Mouse (Mus musculus) limb, embryonic 12.5 days (tissue): ENCODE data around the gene Clpb. TPM values are rescaled to one million over a fixed set of nuclear protein-coding genes. Genes with fewer than 3 reads are reported as not detected.
A peak's percentile ranks its signal among the peaks of the same experiment; 100 is the strongest.

Experiments
- ATAC-seq: fragments of 200-750 bp; cut with Nextera tagmentation; 2 replicates; pipeline ENCODE4 v1.8.0; 2017; ENCODE audit warnings: low read depth, moderate TSS enrichment; ENCODE audit not compliant: insufficient number of reproducible peaks, insufficient read depth, low FRiP score, low TSS enrichment
- H3K27ac ChIP-seq: fragments of 300-500 bp; sonication (generic); 2 replicates; pipeline ENCODE4 v1.5.1; 2016; ENCODE audit warnings: mild to moderate bottlenecking, moderate library complexity
- H3K27me3 ChIP-seq: fragments of 300-500 bp; sonication (generic); 2 replicates; pipeline ENCODE4 v1.6.1; 2016; ENCODE audit warnings: mild to moderate bottlenecking, moderate library complexity
- H3K36me3 ChIP-seq: fragments of 300-500 bp; sonication (generic); 2 replicates; pipeline ENCODE4 v1.6.1; 2016; ENCODE audit warnings: mild to moderate bottlenecking, moderate library complexity
- H3K4me1 ChIP-seq: fragments of 300-500 bp; sonication (generic); replicated peaks from 2 replicates; pipeline ENCODE4 v1.6.1; 2016
- H3K4me2 ChIP-seq: fragments of 300-500 bp; sonication (generic); 2 replicates; pipeline ENCODE4 v1.6.1; 2016; ENCODE audit warnings: mild to moderate bottlenecking, moderate library complexity
- H3K4me3 ChIP-seq: fragments of 300-500 bp; sonication (generic); replicated peaks from 2 replicates; pipeline ENCODE4 v1.5.1; 2016; ENCODE audit warnings: mild to moderate bottlenecking
- H3K9ac ChIP-seq: fragments of 300-500 bp; sonication (generic); replicated peaks from 2 replicates; pipeline ENCODE4 v1.6.1; 2016; ENCODE audit warnings: mild to moderate bottlenecking, moderate library complexity
- H3K9me3 ChIP-seq: fragments of 300-500 bp; sonication (generic); 2 replicates; pipeline ENCODE4 v1.6.1; 2016; ENCODE audit warnings: mild to moderate bottlenecking, moderate library complexity
- WGBS: fragments of 180-500 bp; shearing (Covaris S2); methylation state at CpG from one replicate; pipeline ENCODE4 v1.1.7; 2016; 5-methylcytosine and 5-hydroxymethylcytosine counted together
- polyA plus RNA-seq: library from polyadenylated mRNA; unstranded; fragments of >200 nt; fragmentation: Nextera tagmentation; extraction: Ambion mirVana; gene quantifications from 2 replicates; pipeline ENCODE4 v1.2.1, GENCODE M21; 2016

The Clpb gene
- polyA plus RNA-seq, 1 experiment from 2014 or later, result 48.4 TPM

GRCm38 (mm10) chr7:101726980-101727379, 63.5 kb downstream of the Clpb start:
- Histone ChIP-seq H3K36me3 (0 out of 2 replicates have a peak, but pooled peaks cover 3% of the 10 kb centered on the region), H3K9me3 (no peaks in the 10 kb centered on the region), H3K27me3 (no peaks in the 10 kb centered on the region), H3K4me1 (peaks cover 6% of the 10 kb centered on the region; the same call in 1 of the 2 replicates), H3K27ac (no peak overlapping the region), H3K4me2 (no peak overlapping the region), H3K4me3 (no peak overlapping the region), H3K9ac (no peak overlapping the region)
- 13% methylated on average over 2 of the region's 2 CpGs for WGBS
- no peak for ATAC-seq

GRCm38 (mm10) chr7:101732096-101732495, 68.7 kb downstream of the Clpb start:
- H3K4me3 ChIP-seq, result no peak overlapping the region
- no peaks in the 10 kb centered on the region for H3K9me3 ChIP-seq
- no peak overlapping the region for H3K9ac ChIP-seq
- no peak for ATAC-seq
- H3K27me3 ChIP-seq, result no peaks in the 10 kb centered on the region
- H3K27ac ChIP-seq, result no peak overlapping the region
- WGBS, result 81% methylated on average over 1 of the region's 1 CpGs
- no peaks in the 10 kb centered on the region for H3K36me3 ChIP-seq
- peaks cover 6% of the 10 kb centered on the region; the same call in 1 of the 2 replicates for H3K4me1 ChIP-seq
- no peak overlapping the region for H3K4me2 ChIP-seq

- Histone ChIP-seq H3K4me2 (no peak overlapping the region), H3K36me3 (no peaks in the 10 kb centered on the region), H3K4me1 (peaks cover 6% of the 10 kb centered on the region; the same call in 1 of the 2 replicates), H3K27me3 (no peaks in the 10 kb centered on the region), H3K4me3 (no peak overlapping the region), H3K9me3 (no peaks in the 10 kb centered on the region), H3K27ac (no peak overlapping the region), H3K9ac (no peak overlapping the region)
- WGBS, result 85% methylated on average over 2 of the region's 2 CpGs
- no peak for ATAC-seq
Observed at GRCm38 (mm10) chr7:101733042-101733441, 69.6 kb downstream of the Clpb start.

- Histone ChIP-seq H3K27ac (no peak overlapping the region), H3K4me2 (no peak overlapping the region), H3K9me3 (no peaks in the 10 kb centered on the region), H3K4me1 (peaks cover 8% of the 10 kb centered on the region; the same call in 1 of the 2 replicates), H3K4me3 (no peak overlapping the region), H3K27me3 (no peaks in the 10 kb centered on the region), H3K9ac (no peak overlapping the region), H3K36me3 (no peaks in the 10 kb centered on the region)
- 100% methylated on average over 1 of the region's 1 CpGs for WGBS
- no peak for ATAC-seq
Observed at GRCm38 (mm10) chr7:101735297-101735696, 71.9 kb downstream of the Clpb start.

GRCm38 (mm10) chr7:101737735-101738134, 74.3 kb downstream of the Clpb start:
- Histone ChIP-seq H3K9ac (no peak overlapping the region), H3K9me3 (no peaks in the 10 kb centered on the region), H3K4me3 (no peak overlapping the region), H3K27ac (no peak overlapping the region), H3K4me2 (no peak overlapping the region), H3K4me1 (peaks cover 8% of the 10 kb centered on the region; the same call in 1 of the 2 replicates), H3K27me3 (no peaks in the 10 kb centered on the region), H3K36me3 (no peaks in the 10 kb centered on the region)
- ATAC-seq, result no peak
- WGBS, result 77% methylated on average over 3 of the region's 3 CpGs

- ATAC-seq, result 0 out of 2 replicates have a peak, but pooled peaks have one; percentile 10
- H3K9ac ChIP-seq, result no peak overlapping the region
- H3K36me3 ChIP-seq, result no peaks in the 10 kb centered on the region
- 4% methylated on average over 1 of the region's 1 CpGs for WGBS
- H3K4me2 ChIP-seq, result no peak overlapping the region
- H3K4me1 ChIP-seq, result peaks cover 12% of the 10 kb centered on the region; the same call in 1 of the 2 replicates
- H3K4me3 ChIP-seq, result no peak overlapping the region
- H3K27ac ChIP-seq, result no peak overlapping the region
- no peaks in the 10 kb centered on the region for H3K9me3 ChIP-seq
- H3K27me3 ChIP-seq, result no peaks in the 10 kb centered on the region
Observed at GRCm38 (mm10) chr7:101739602-101740001, 76.2 kb downstream of the Clpb start.

- H3K9ac ChIP-seq, result no peak overlapping the region
- 64% methylated on average over 4 of the region's 4 CpGs for WGBS
- no peaks in the 10 kb centered on the region for H3K36me3 ChIP-seq
- no peak overlapping the region for H3K4me3 ChIP-seq
- no peak for ATAC-seq
- no peak overlapping the region for H3K27ac ChIP-seq
- H3K9me3 ChIP-seq, result no peaks in the 10 kb centered on the region
- H3K4me2 ChIP-seq, result no peak overlapping the region
- H3K4me1 ChIP-seq, result peaks cover 20% of the 10 kb centered on the region; the same call in 1 of the 2 replicates
- H3K27me3 ChIP-seq, result no peaks in the 10 kb centered on the region
Observed at GRCm38 (mm10) chr7:101743487-101743886, 80.1 kb downstream of the Clpb start.

- no peaks in the 10 kb centered on the region for H3K9me3 ChIP-seq
- no peak overlapping the region for H3K9ac ChIP-seq
- H3K4me3 ChIP-seq, result no peak overlapping the region
- WGBS, result 35% methylated on average over 12 of the region's 12 CpGs
- peaks cover 12% of the 10 kb centered on the region; the same call in 1 of the 2 replicates for H3K4me1 ChIP-seq
- H3K27me3 ChIP-seq, result no peaks in the 10 kb centered on the region
- H3K36me3 ChIP-seq, result no peaks in the 10 kb centered on the region; the same call in 1 of the 2 replicates
- no peak for ATAC-seq
- H3K27ac ChIP-seq, result no peak overlapping the region
- H3K4me2 ChIP-seq, result no peak overlapping the region
Observed at GRCm38 (mm10) chr7:101746559-101747334, 83.3 kb downstream of the Clpb start.

- Histone ChIP-seq H3K4me2 (no peak overlapping the region), H3K4me1 (peaks cover 7% of the 10 kb centered on the region; the same call in 1 of the 2 replicates), H3K9ac (no peak overlapping the region), H3K9me3 (no peaks in the 10 kb centered on the region), H3K4me3 (no peak overlapping the region), H3K36me3 (peaks cover 19% of the 10 kb centered on the region), H3K27me3 (no peaks in the 10 kb centered on the region), H3K27ac (no peak overlapping the region)
- 91% methylated on average over 2 of the region's 2 CpGs for whole genome bisulfite sequencing
- no peak for ATAC-seq
Observed at GRCm38 (mm10) chr7:101750268-101750667, 86.8 kb downstream of the Clpb start.

GRCm38 (mm10) chr7:101752346-101752745, 88.9 kb downstream of the Clpb start:
- ATAC-seq, result no peak
- Histone ChIP-seq H3K9me3 (no peaks in the 10 kb centered on the region), H3K4me3 (no peak overlapping the region), H3K27me3 (no peaks in the 10 kb centered on the region), H3K9ac (no peak overlapping the region), H3K27ac (no peak overlapping the region), H3K4me1 (no peaks in the 10 kb centered on the region), H3K36me3 (peaks cover 19% of the 10 kb centered on the region), H3K4me2 (no peak overlapping the region)
- WGBS, result 94% methylated on average over 3 of the region's 3 CpGs

GRCm38 (mm10) chr7:101753492-101753891, 90.1 kb downstream of the Clpb start:
- Histone ChIP-seq H3K27me3 (no peaks in the 10 kb centered on the region), H3K27ac (no peak overlapping the region), H3K36me3 (peaks cover 19% of the 10 kb centered on the region), H3K4me3 (no peak overlapping the region), H3K9me3 (no peaks in the 10 kb centered on the region), H3K9ac (no peak overlapping the region), H3K4me2 (no peak overlapping the region), H3K4me1 (no peaks in the 10 kb centered on the region)
- WGBS, result 93% methylated on average over 5 of the region's 5 CpGs
- ATAC-seq, result no peak
